Mouse (Mus musculus) cerebellum, adult 2 months (tissue): Measurements from ENCODE around the gene Naa50. TPM values are rescaled to one million over a fixed set of nuclear protein-coding genes. Genes with fewer than 3 reads are reported as not detected.
A peak's percentile ranks its signal among the peaks of the same experiment; 100 is the strongest.

Experiments used
- DNase-seq, 2 experiments: peaks; one replicate each; pipeline ENCODE4 v3.0.0; 2021
- H3K27ac ChIP-seq: fragments of 200-500 bp; 2 replicates; pipeline ENCODE4 v1.5.1; 2012; ENCODE audit warnings: low read length, control low read depth, inconsistent platforms; ENCODE audit not compliant: insufficient read depth
- H3K27me3 ChIP-seq: fragments of 200-500 bp; 2 replicates; pipeline ENCODE4 v1.6.1; 2012; ENCODE audit warnings: inconsistent platforms, mild to moderate bottlenecking, low read length, moderate library complexity; ENCODE audit not compliant: control insufficient read depth, insufficient read depth
- H3K4me1 ChIP-seq: fragments of 200-500 bp; 2 replicates; pipeline ENCODE4 v1.6.1; 2011; ENCODE audit warnings: low read length; ENCODE audit not compliant: control insufficient read depth, insufficient read depth
- H3K4me3 ChIP-seq: fragments of 200-500 bp; replicated peaks from 2 replicates; pipeline ENCODE3; 2011; ENCODE audit warnings: mild to moderate bottlenecking, low read depth, low read length, control low read depth; ENCODE audit not compliant: insufficient read depth
- CTCF ChIP-seq: fragments of 200-500 bp; IDR thresholded peaks from 2 replicates; pipeline ENCODE4 v1.5.1; 2011; ENCODE audit warnings: low read depth, mild to moderate bottlenecking, control low read depth, low read length, moderate library complexity, borderline replicate concordance; ENCODE audit not compliant: insufficient read depth
- POLR2A ChIP-seq: fragments of 200-500 bp; IDR thresholded peaks from 2 replicates; pipeline ENCODE4 v1.6.1; 2011; ENCODE audit warnings: low read length, control low read depth, borderline replicate concordance; ENCODE audit not compliant: insufficient read depth
- WGBS: fragments of 180-500 bp; shearing (Covaris S2); methylation state at CpG from one replicate; pipeline ENCODE4 v1.1.7; 2018; 5-methylcytosine and 5-hydroxymethylcytosine counted together
- polyA plus RNA-seq: library from polyadenylated mRNA; depleted of rRNA; stranded (reverse); fragments of >200 nt; gene quantifications from 2 replicates; pipeline ENCODE4 v1.2.3, GENCODE M21; 2012

The Naa50 gene
- polyA plus RNA-seq, 1 experiment, result 30.0 TPM

- no peak for DNase-seq
- TF ChIP-seq POLR2A (no peak), CTCF (no peak)
- WGBS, result 89% methylated on average over 6 of the region's 6 CpGs
Observed at GRCm38 (mm10) chr16:44190032-44190431, 50.4 kb downstream of the Naa50 start.

GRCm38 (mm10) chr16:44190968-44191367, 51.3 kb downstream of the Naa50 start:
- 54% methylated on average over 2 of the region's 2 CpGs for WGBS
- Histone ChIP-seq H3K27ac (no peak overlapping the region), H3K27me3 (no peaks in the 10 kb centered on the region), H3K4me3 (no peak overlapping the region), H3K4me1 (peaks cover 11% of the 10 kb centered on the region; the same call in 1 of the 2 replicates)
- TF ChIP-seq POLR2A, result no peak
- TF ChIP-seq CTCF, result no peak
- DNase-seq, result peak; percentile 40 to 64

More at GRCm38 (mm10) chr16:44190032-44190431, 50.4 kb downstream of the Naa50 start:
- Histone ChIP-seq H3K4me3 (no peak overlapping the region), H3K27ac (no peak overlapping the region), H3K4me1 (peaks cover 5% of the 10 kb centered on the region; the same call in 1 of the 2 replicates), H3K27me3 (no peaks in the 10 kb centered on the region)

GRCm38 (mm10) chr16:44199066-44199703, 59.6 kb downstream of the Naa50 start:
- no peak overlapping the region for H3K27ac ChIP-seq
- DNase-seq, result no peak
- H3K4me3 ChIP-seq, result no peak overlapping the region
- no peaks in the 10 kb centered on the region for H3K27me3 ChIP-seq
- TF ChIP-seq CTCF, result no peak
- TF ChIP-seq POLR2A, result no peak
- WGBS, result 85% methylated on average over 14 of the region's 14 CpGs
- H3K4me1 ChIP-seq, result peaks cover 8% of the 10 kb centered on the region; the same call in 1 of the 2 replicates

GRCm38 (mm10) chr16:44200146-44200545, 60.5 kb downstream of the Naa50 start:
- Histone ChIP-seq H3K4me1 (peaks cover 9% of the 10 kb centered on the region), H3K27ac (no peak overlapping the region), H3K27me3 (no peaks in the 10 kb centered on the region), H3K4me3 (no peak overlapping the region)
- 19% methylated on average over 4 of the region's 4 CpGs for WGBS
- DNase-seq, result peak in 1 of 2 experiments; percentile 58
- TF ChIP-seq CTCF, result no peak
- TF ChIP-seq POLR2A, result no peak

GRCm38 (mm10) chr16:44204331-44204730, 64.7 kb downstream of the Naa50 start:
- DNase-seq, result peak; percentile 75 to 88
- 29% methylated on average over 6 of the region's 6 CpGs for WGBS

GRCm38 (mm10) chr16:44205973-44206372, 66.3 kb downstream of the Naa50 start:
- H3K27ac ChIP-seq, result no peak overlapping the region
- no peaks in the 10 kb centered on the region for H3K27me3 ChIP-seq
- H3K4me3 ChIP-seq, result no peak overlapping the region
- DNase-seq, result no peak
- peaks cover 16% of the 10 kb centered on the region for H3K4me1 ChIP-seq
- 86% methylated on average over 8 of the region's 8 CpGs for WGBS
- TF ChIP-seq CTCF (no peak), POLR2A (no peak)

More at GRCm38 (mm10) chr16:44204331-44204730, 64.7 kb downstream of the Naa50 start:
- no peaks in the 10 kb centered on the region for H3K27me3 ChIP-seq
- H3K4me1 ChIP-seq, result peaks cover 5% of the 10 kb centered on the region
- H3K27ac ChIP-seq, result 0 out of 2 replicates have a peak overlapping the region, but pooled peaks have one; percentile 68
- TF ChIP-seq CTCF (no peak), POLR2A (no peak)
- no peak overlapping the region for H3K4me3 ChIP-seq

GRCm38 (mm10) chr16:44210156-44211053, 70.8 kb downstream of the Naa50 start:
- Histone ChIP-seq H3K27me3 (no peaks in the 10 kb centered on the region), H3K4me1 (peaks cover 13% of the 10 kb centered on the region), H3K27ac (peak overlapping the region; percentile 59), H3K4me3 (no peak overlapping the region)
- 44% methylated on average over 10 of the region's 10 CpGs for WGBS
- no peak for TF ChIP-seq CTCF
- no peak for TF ChIP-seq POLR2A
- DNase-seq, result peak in 1 of 2 experiments; percentile 53

GRCm38 (mm10) chr16:44211054-44211414, 71.4 kb downstream of the Naa50 start:
- no peak for DNase-seq
- WGBS, result 95% methylated on average over 1 of the region's 1 CpGs
- Histone ChIP-seq H3K27ac (no peak overlapping the region), H3K4me1 (peaks cover 13% of the 10 kb centered on the region), H3K27me3 (no peaks in the 10 kb centered on the region), H3K4me3 (no peak overlapping the region)
- no peak for TF ChIP-seq POLR2A
- no peak for TF ChIP-seq CTCF
